10 mouse cellular contexts compared by ENCODE assay signal in the genomic region with DNA sequence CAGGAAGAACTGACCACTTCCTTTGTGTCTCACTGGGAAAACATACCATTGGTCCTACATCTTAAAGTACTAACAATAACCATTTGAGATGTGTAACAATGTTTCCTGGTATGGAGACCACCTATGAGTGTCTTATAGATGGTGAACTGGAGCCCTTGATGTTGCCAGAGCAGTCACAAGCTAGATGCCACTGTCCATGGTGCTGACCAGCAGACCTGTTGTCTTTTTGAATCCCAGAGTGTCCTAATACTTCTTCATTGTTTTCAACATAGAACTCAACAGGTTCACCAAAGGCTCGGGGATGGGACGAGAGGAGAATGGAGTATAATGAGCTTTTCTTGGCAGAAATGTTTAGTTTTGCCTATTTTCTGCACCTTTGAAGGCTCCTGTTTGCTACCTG.
DNase-seq lines count a peak whose midpoint lies in the region; ATAC-seq lines count a peak whose summit lies in the region.
"Had no signal": no experiment of that assay in that cellular context is flagged by ENCODE, and none has a peak within 500 bp of the region (broad histone marks: within the 10 kb centered on the region; RNA-seq: fewer than 3 reads in every experiment).

No protein-coding gene starts in this region.

- DNase-seq in CD4-positive, CD25-positive, alpha-beta regulatory T cell, adult 2 months (ENCODE audit: low read depth, low spot score): peak; percentile 1
- DNase-seq in kidney, postnatal 36 days: peak; percentile 0 to 60
- no peak for DNase-seq in kidney, adult 18-20 months
- DNase-seq in Muller cell, postnatal 12 days (ENCODE audit: inconsistent ontology term): peak; percentile 5
- peak; percentile 11 for DNase-seq in induced T-regulatory cell, adult 2 months (ENCODE audit: low read depth)
- DNase-seq in cerebellum, adult 9-10 months: no peak
- DNase-seq in cerebellum, postnatal 25 days: no peak
- DNase-seq: liver, embryonic 13.5 days had no signal

- ATAC-seq in CD4-positive, CD25-positive, alpha-beta regulatory T cell, adult 4 months: no peak
- ATAC-seq: forebrain, embryonic 16.5 days had no signal

Comparison
In these comparisons a context has a peak if more than half of its experiments do, and no peak if none do; other contexts are left out.
1. DNase-seq: peak in CD4-positive, CD25-positive, alpha-beta regulatory T cell, adult 2 months (single experiment), kidney, postnatal 36 days (2 of 2), Muller cell, postnatal 12 days (single experiment) and induced T-regulatory cell, adult 2 months (single experiment); none in kidney, adult 18-20 months (single experiment), cerebellum, adult 9-10 months (single experiment) and cerebellum, postnatal 25 days (0 of 2).